8 mouse cellular contexts compared by ENCODE assay signal in the genomic region with DNA sequence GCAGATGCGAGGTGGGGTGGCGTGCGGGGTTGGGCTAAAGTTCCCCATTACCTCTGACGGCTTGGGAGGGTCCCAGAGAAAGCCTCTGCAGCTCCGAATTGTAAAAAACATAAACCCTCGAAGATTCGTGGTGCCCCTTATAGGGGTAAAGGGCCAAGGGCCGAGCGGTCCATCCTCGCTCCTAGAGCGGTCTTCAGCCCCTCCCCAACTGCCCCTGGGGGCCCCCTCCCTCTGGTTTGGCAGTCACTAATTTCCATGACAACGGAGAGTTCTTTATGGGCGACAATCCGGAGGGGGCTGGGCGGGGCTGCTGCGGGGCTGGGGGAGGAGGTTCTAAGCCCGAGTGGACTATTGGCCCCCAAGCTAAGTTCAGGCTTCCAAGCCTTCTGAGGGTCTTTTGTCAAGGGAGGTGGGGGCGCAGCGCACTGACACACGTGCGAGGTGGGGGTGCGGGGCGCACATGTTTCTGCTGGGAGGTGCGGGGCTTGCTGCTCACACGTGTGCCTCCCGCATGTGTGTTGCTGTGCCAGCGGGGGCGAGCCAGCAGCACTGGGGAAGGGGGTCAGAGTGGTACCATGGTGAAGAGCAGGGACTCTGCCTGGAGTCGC. TPM values are rescaled to one million over a fixed set of nuclear protein-coding genes. Genes with fewer than 3 reads are reported as not detected.
A peak's percentile ranks its signal among the peaks of the same experiment; 100 is the strongest.
DNase-seq lines count a peak whose midpoint lies in the region; ATAC-seq and TF ChIP-seq lines count a peak whose summit lies in the region.

No protein-coding gene starts in this region.

- peak overlapping the region; percentile 87 for H3K4me2 ChIP-seq in kidney, postnatal 0 days (ENCODE audit: low read length)
- H3K4me2 ChIP-seq in embryonic facial prominence, embryonic 11.5 days (ENCODE audit: low read depth, low read length), result peak overlapping the region; percentile 91
- H3K4me2 ChIP-seq in intestine, embryonic 14.5 days (ENCODE audit: low read length), result peak overlapping the region; percentile 86
- H3K4me2 ChIP-seq in midbrain, embryonic 12.5 days (replicated peaks), result peak overlapping the region; percentile 72

- no peaks in the 10 kb centered on the region for H3K27me3 ChIP-seq in kidney, postnatal 0 days (ENCODE audit: insufficient read depth, low read length)
- H3K27me3 ChIP-seq in embryonic facial prominence, embryonic 11.5 days (ENCODE audit: control insufficient read depth, insufficient read depth, low read length), result no peaks in the 10 kb centered on the region; the same call in 1 of the 2 replicates
- H3K27me3 ChIP-seq in intestine, embryonic 14.5 days (replicated peaks; ENCODE audit: control insufficient read depth, insufficient read depth, low read length), result peaks cover 17% of the 10 kb centered on the region
- H3K27me3 ChIP-seq in midbrain, embryonic 12.5 days, result peaks cover 33% of the 10 kb centered on the region

- 4% methylated on average over 29 of the region's 29 CpGs for WGBS in kidney, postnatal 0 days
- WGBS in embryonic facial prominence, embryonic 11.5 days, result 1% methylated on average over 29 of the region's 29 CpGs
- WGBS in intestine, embryonic 14.5 days, result 5% methylated on average over 29 of the region's 29 CpGs
- WGBS in midbrain, embryonic 12.5 days, result under 1% methylated on average over 29 of the region's 29 CpGs

- H3K36me3 ChIP-seq in kidney, postnatal 0 days (ENCODE audit: insufficient read depth, low read length), result no peaks in the 10 kb centered on the region
- no peaks in the 10 kb centered on the region for H3K36me3 ChIP-seq in embryonic facial prominence, embryonic 11.5 days (replicated peaks; ENCODE audit: control insufficient read depth, insufficient read depth, low read depth, low read length)
- no peaks in the 10 kb centered on the region for H3K36me3 ChIP-seq in intestine, embryonic 14.5 days (ENCODE audit: control insufficient read depth, insufficient read depth, low read length)
- no peaks in the 10 kb centered on the region for H3K36me3 ChIP-seq in midbrain, embryonic 12.5 days

- no peak overlapping the region for H3K27ac ChIP-seq in kidney, postnatal 0 days
- no peak overlapping the region for H3K27ac ChIP-seq in embryonic facial prominence, embryonic 11.5 days (replicated peaks; ENCODE audit: low read depth, low read length)
- H3K27ac ChIP-seq in intestine, embryonic 14.5 days (ENCODE audit: low read depth), result no peak overlapping the region
- H3K27ac ChIP-seq in midbrain, embryonic 12.5 days (replicated peaks), result no peak overlapping the region

- H3K4me3 ChIP-seq in kidney, postnatal 0 days (replicated peaks; ENCODE audit: low read depth, low read length), result peak overlapping the region; percentile 38
- peak overlapping the region; percentile 45 for H3K4me3 ChIP-seq in embryonic facial prominence, embryonic 11.5 days (ENCODE audit: low read depth, low read length)
- H3K4me3 ChIP-seq in intestine, embryonic 14.5 days (ENCODE audit: low read depth, low read length), result peak overlapping the region; percentile 44
- H3K4me3 ChIP-seq in midbrain, embryonic 12.5 days, result peak overlapping the region; percentile 50

- TF ChIP-seq CTCF in kidney, postnatal 0 days (IDR thresholded peaks at IDR 0.05; ENCODE audit: low read depth), result no peak

- peak overlapping the region; percentile 53 for H3K9ac ChIP-seq in kidney, postnatal 0 days (ENCODE audit: low read depth, low read length)
- peak overlapping the region; percentile 51 for H3K9ac ChIP-seq in embryonic facial prominence, embryonic 11.5 days (replicated peaks; ENCODE audit: low read length)
- H3K9ac ChIP-seq in intestine, embryonic 14.5 days (ENCODE audit: low read length), result 0 out of 2 replicates have a peak overlapping the region, but pooled peaks have one; percentile 8
- H3K9ac ChIP-seq in midbrain, embryonic 12.5 days (replicated peaks), result peak overlapping the region; percentile 63

- 0 out of 2 replicates have a peak, but pooled peaks have one; percentile 10 for ATAC-seq in kidney, postnatal 0 days (replicated peaks; ENCODE audit: low FRiP score, low read depth)
- peak; percentile 50 for ATAC-seq in embryonic facial prominence, embryonic 11.5 days (replicated peaks; ENCODE audit: insufficient number of reproducible peaks, low FRiP score, low TSS enrichment, low read depth)
- peak; percentile 18; the same call in 1 of the 2 replicates for ATAC-seq in intestine, embryonic 14.5 days (replicated peaks; ENCODE audit: low FRiP score, low TSS enrichment, low read depth)
- peak; percentile 83 for ATAC-seq in midbrain, embryonic 12.5 days (ENCODE audit: low FRiP score, low read depth)

- DNase-seq in kidney, postnatal 0 days (ENCODE audit: low spot score), result no peak
- DNase-seq in kidney, adult 9 months, result no peak
- DNase-seq in embryonic facial prominence, embryonic 11.5 days (ENCODE audit: low spot score), result peak; percentile 22
- DNase-seq in intestine, embryonic 14.5 days (ENCODE audit: low spot score), result peak; percentile 69
- peak; percentile 27 for DNase-seq in thymus, postnatal 0 days (ENCODE audit: low spot score)
- no peak for DNase-seq in gastrocnemius, adult 8-10 months (ENCODE audit: low spot score in 2 of 2)
- no peak for DNase-seq in cerebellum, postnatal 36 days

- 0 out of 2 replicates have a peak, but pooled peaks cover 10% of the 10 kb centered on the region for H3K4me1 ChIP-seq in kidney, postnatal 0 days (replicated peaks; ENCODE audit: insufficient read depth, low read length)
- H3K4me1 ChIP-seq in embryonic facial prominence, embryonic 11.5 days (ENCODE audit: control insufficient read depth, insufficient read depth, low read length), result peaks cover 2% of the 10 kb centered on the region; the same call in 1 of the 2 replicates
- peaks cover 17% of the 10 kb centered on the region for H3K4me1 ChIP-seq in intestine, embryonic 14.5 days (replicated peaks; ENCODE audit: control insufficient read depth, insufficient read depth, low read length)
- peaks cover 26% of the 10 kb centered on the region for H3K4me1 ChIP-seq in midbrain, embryonic 12.5 days

- H3K9me3 ChIP-seq in kidney, postnatal 0 days (replicated peaks; ENCODE audit: low read length), result no peaks in the 10 kb centered on the region
- H3K9me3 ChIP-seq in embryonic facial prominence, embryonic 11.5 days (replicated peaks; ENCODE audit: control insufficient read depth, low read length), result no peaks in the 10 kb centered on the region
- no peaks in the 10 kb centered on the region for H3K9me3 ChIP-seq in intestine, embryonic 14.5 days (ENCODE audit: control insufficient read depth, low read length)
- H3K9me3 ChIP-seq in midbrain, embryonic 12.5 days, result no peaks in the 10 kb centered on the region

RNA-seq across cellular contexts. Expression of a gene that starts 0.8 kb away (rescaled TPM):
- 0.95 and 1.3 TPM in 2 replicates for polyA plus RNA-seq in kidney, postnatal 0 days (2015; fragmentation: Nextera tagmentation; extraction: Ambion mirVana)
- 3.5 and 4.3 TPM in 2 replicates for polyA plus RNA-seq in embryonic facial prominence, embryonic 11.5 days (2014; fragmentation: Nextera tagmentation; extraction: Ambion mirVana)
- 1.7 and 1.9 TPM in 2 replicates for polyA plus RNA-seq in intestine, embryonic 14.5 days (2014; fragmentation: Nextera tagmentation; extraction: Ambion mirVana)
- polyA plus RNA-seq in midbrain, embryonic 12.5 days (2016; fragmentation: Nextera tagmentation; extraction: Ambion mirVana), result 12.6 and 12.8 TPM in 2 replicates
- 12.1 and 12.9 TPM in 2 replicates for polyA plus RNA-seq in thymus, postnatal 0 days (2015; fragmentation: Nextera tagmentation; extraction: Ambion mirVana)
- under 1 TPM; 0.20 to 0.46 (median 0.35) TPM for total RNA-seq in gastrocnemius, adult 8-10 months (2022)

RNA-seq across cellular contexts. Expression of a gene that starts 8.1 kb away (rescaled TPM):
- polyA plus RNA-seq in kidney, postnatal 0 days (2015; fragmentation: Nextera tagmentation; extraction: Ambion mirVana), result not detected in 2 replicates
- polyA plus RNA-seq in embryonic facial prominence, embryonic 11.5 days (2014; fragmentation: Nextera tagmentation; extraction: Ambion mirVana), result not detected in 2 replicates
- not detected in 2 replicates for polyA plus RNA-seq in intestine, embryonic 14.5 days (2014; fragmentation: Nextera tagmentation; extraction: Ambion mirVana)
- polyA plus RNA-seq in midbrain, embryonic 12.5 days (2016; fragmentation: Nextera tagmentation; extraction: Ambion mirVana), result not detected in 2 replicates
- polyA plus RNA-seq in thymus, postnatal 0 days (2015; fragmentation: Nextera tagmentation; extraction: Ambion mirVana), result not detected in 2 replicates
- not detected for total RNA-seq in gastrocnemius, adult 8-10 months (2022)

RNA-seq across cellular contexts. Expression of a gene that starts 13.6 kb away (rescaled TPM):
- 10.0 and 10.2 TPM in 2 replicates for polyA plus RNA-seq in kidney, postnatal 0 days (2015; fragmentation: Nextera tagmentation; extraction: Ambion mirVana)
- polyA plus RNA-seq in embryonic facial prominence, embryonic 11.5 days (2014; fragmentation: Nextera tagmentation; extraction: Ambion mirVana), result 34.2 and 34.8 TPM in 2 replicates
- polyA plus RNA-seq in intestine, embryonic 14.5 days (2014; fragmentation: Nextera tagmentation; extraction: Ambion mirVana), result 23.9 and 24.1 TPM in 2 replicates
- polyA plus RNA-seq in midbrain, embryonic 12.5 days (2016; fragmentation: Nextera tagmentation; extraction: Ambion mirVana), result 22.7 and 23.3 TPM in 2 replicates
- 23.1 and 27.2 TPM in 2 replicates for polyA plus RNA-seq in thymus, postnatal 0 days (2015; fragmentation: Nextera tagmentation; extraction: Ambion mirVana)
- total RNA-seq in gastrocnemius, adult 8-10 months (2022), result 1 to 10 TPM in 1 of 4 experiments, under 1 TPM in 3; 0.47 to 1.6 (median 0.57) TPM

RNA-seq across cellular contexts. Expression of a gene that starts 29.6 kb away (rescaled TPM):
- polyA plus RNA-seq in kidney, postnatal 0 days (2015; fragmentation: Nextera tagmentation; extraction: Ambion mirVana), result 1.1 and 1.4 TPM in 2 replicates
- polyA plus RNA-seq in embryonic facial prominence, embryonic 11.5 days (2014; fragmentation: Nextera tagmentation; extraction: Ambion mirVana), result 0.49 and 0.79 TPM in 2 replicates
- 3.9 and 4.1 TPM in 2 replicates for polyA plus RNA-seq in intestine, embryonic 14.5 days (2014; fragmentation: Nextera tagmentation; extraction: Ambion mirVana)
- polyA plus RNA-seq in midbrain, embryonic 12.5 days (2016; fragmentation: Nextera tagmentation; extraction: Ambion mirVana), result 1.5 and 2.3 TPM in 2 replicates
- 1.6 and 2.4 TPM in 2 replicates for polyA plus RNA-seq in thymus, postnatal 0 days (2015; fragmentation: Nextera tagmentation; extraction: Ambion mirVana)
- total RNA-seq in gastrocnemius, adult 8-10 months (2022), result 1 to 10 TPM in 1 of 4 experiments, under 1 TPM in 3; 0.43 to 1.4 (median 0.82) TPM

RNA-seq across cellular contexts. Expression of a gene that starts 39.0 kb away (rescaled TPM):
- 33.2 and 41.6 TPM in 2 replicates for polyA plus RNA-seq in kidney, postnatal 0 days (2015; fragmentation: Nextera tagmentation; extraction: Ambion mirVana)
- polyA plus RNA-seq in embryonic facial prominence, embryonic 11.5 days (2014; fragmentation: Nextera tagmentation; extraction: Ambion mirVana), result 12.2 and 13.2 TPM in 2 replicates
- 48.0 and 51.1 TPM in 2 replicates for polyA plus RNA-seq in intestine, embryonic 14.5 days (2014; fragmentation: Nextera tagmentation; extraction: Ambion mirVana)
- polyA plus RNA-seq in midbrain, embryonic 12.5 days (2016; fragmentation: Nextera tagmentation; extraction: Ambion mirVana), result 5.5 and 8.1 TPM in 2 replicates
- polyA plus RNA-seq in thymus, postnatal 0 days (2015; fragmentation: Nextera tagmentation; extraction: Ambion mirVana), result 54.9 and 63.2 TPM in 2 replicates
- total RNA-seq in gastrocnemius, adult 8-10 months (2022), result 1 to 10 TPM; 2.2 to 2.7 (median 2.5) TPM

Comparison
In these comparisons a context has a peak if more than half of its experiments do, and no peak if none do; other contexts are left out.
1. ATAC-seq: peak in every context shown above with its lines; median percentile 83 in midbrain, embryonic 12.5 days; 50 in embryonic facial prominence, embryonic 11.5 days; 18 in intestine, embryonic 14.5 days; 10 in kidney, postnatal 0 days.
2. DNase-seq: peak in embryonic facial prominence, embryonic 11.5 days (single experiment), intestine, embryonic 14.5 days (single experiment) and thymus, postnatal 0 days (single experiment); none in kidney, postnatal 0 days (single experiment), kidney, adult 9 months (single experiment), gastrocnemius, adult 8-10 months (0 of 2) and cerebellum, postnatal 36 days (0 of 2).
3. H3K9ac ChIP-seq: peak in every context shown above with its lines; median percentile 63 in midbrain, embryonic 12.5 days; 53 in kidney, postnatal 0 days; 51 in embryonic facial prominence, embryonic 11.5 days; 8 in intestine, embryonic 14.5 days.
4. Peak in every context shown above with its lines, with median percentiles within 50 percentile points of each other: H3K4me2 ChIP-seq and H3K4me3 ChIP-seq.